Mouse (Mus musculus) kidney, postnatal 4 days (tissue): ENCODE measurements at regions not wholly inside any gene's neighbourhood (a gene's known extent, or its start where the extent isn't known, plus 50 kb on each side); places are given as distances from the start of the nearest gene placed in this dataset.
A peak's percentile ranks its signal among the peaks of the same experiment; 100 is the strongest.

Source experiments
- DNase-seq, 2 experiments: peaks; one replicate each; pipeline ENCODE4 v3.0.0; 2021; ENCODE audit warnings: mixed read lengths in 2 of 2

GRCm38 (mm10) chr1:191486766-191487165 is 83.7 kb upstream of the Ppp2r5a start:
- DNase-seq, result no peak

GRCm38 (mm10) chr1:191484726-191485425 is 81.8 kb upstream of the Ppp2r5a start:
- DNase-seq, result no peak

GRCm38 (mm10) chr1:191479906-191480379 is 76.9 kb upstream of the Ppp2r5a start:
- peak; percentile 34 to 57 for DNase-seq

- no peak for DNase-seq
Measured at GRCm38 (mm10) chr1:191472551-191472950, 69.5 kb upstream of the Ppp2r5a start.

- no peak for DNase-seq
Measured at GRCm38 (mm10) chr1:191471489-191471888, 68.4 kb upstream of the Ppp2r5a start.

- DNase-seq, result peak in 1 of 2 experiments; percentile 33
Measured at GRCm38 (mm10) chr1:191470190-191470985, 67.3 kb upstream of the Ppp2r5a start.

- DNase-seq, result peak; percentile 33 to 42
Measured at GRCm38 (mm10) chr1:191468837-191469529, 65.9 kb upstream of the Ppp2r5a start.

- DNase-seq, result no peak
Measured at GRCm38 (mm10) chr1:191466261-191466660, 63.2 kb upstream of the Ppp2r5a start.

GRCm38 (mm10) chr1:191465723-191466122 is 62.7 kb upstream of the Ppp2r5a start:
- no peak for DNase-seq

GRCm38 (mm10) chr1:191465170-191465569 is 62.1 kb upstream of the Ppp2r5a start:
- DNase-seq, result no peak

GRCm38 (mm10) chr1:191461811-191462491 is 58.9 kb upstream of the Ppp2r5a start:
- DNase-seq, result peak; percentile 64 to 77

- no peak for DNase-seq
Measured at GRCm38 (mm10) chr1:191459066-191459465, 56.0 kb upstream of the Ppp2r5a start.

GRCm38 (mm10) chr1:191458292-191458691 is 55.2 kb upstream of the Ppp2r5a start:
- no peak for DNase-seq

- no peak for DNase-seq
Measured at GRCm38 (mm10) chr1:191457103-191457502, 54.0 kb upstream of the Ppp2r5a start.

- DNase-seq, result no peak
Measured at GRCm38 (mm10) chr1:191454604-191455003, 51.5 kb upstream of the Ppp2r5a start.

GRCm38 (mm10) chr1:191453589-191453988 is 50.5 kb upstream of the Ppp2r5a start:
- peak in 1 of 2 experiments; percentile 37 for DNase-seq
